Mouse (Mus musculus): ENCODE results near the gene Olfr11.

Olfr11 gene

GRCm38 (mm10) chr13:21642418-21642817, at the start of gene Olfr11:
TSS of gene Olfr11 (minus strand) at chr13:21642518.
- no peaks in the 10 kb centered on the region for H3K36me3 ChIP-seq (ENCODE audit: control insufficient read depth, insufficient read depth, low read length, poor library complexity, severe bottlenecking)
- no peak for DNase-seq (ENCODE audit: low read depth, low spot score)

GRCm38 (mm10) chr13:21677305-21677704, 35.0 kb upstream of the Olfr11 start, which contains the start of gene Olfr1360:
TSS of gene Olfr1360 (minus strand) at chr13:21677405.
- no peak for DNase-seq (ENCODE audit: low read depth, low spot score)
- Histone ChIP-seq H3K36me3 (ENCODE audit: control insufficient read depth, insufficient read depth, low read length, poor library complexity, severe bottlenecking) (no peaks in the 10 kb centered on the region), H3K27me3 (ENCODE audit: control insufficient read depth, insufficient read depth, low read length, poor library complexity, severe bottlenecking) (no peaks in the 10 kb centered on the region)

More at GRCm38 (mm10) chr13:21642418-21642817, at the start of gene Olfr11:
- no peaks in the 10 kb centered on the region for H3K27me3 ChIP-seq (ENCODE audit: control insufficient read depth, insufficient read depth, low read length, poor library complexity, severe bottlenecking)

GRCm38 (mm10) chr13:21663286-21663685, 21.0 kb upstream of the Olfr11 start, which contains the start of gene Olfr1361:
TSS of gene Olfr1361 (minus strand) at chr13:21663386.
- no peak for DNase-seq (ENCODE audit: low read depth, low spot score)
- Histone ChIP-seq H3K36me3 (ENCODE audit: control insufficient read depth, insufficient read depth, low read length, poor library complexity, severe bottlenecking) (no peaks in the 10 kb centered on the region), H3K27me3 (ENCODE audit: control insufficient read depth, insufficient read depth, low read length, poor library complexity, severe bottlenecking) (no peaks in the 10 kb centered on the region)

GRCm38 (mm10) chr13:21613922-21614321, 28.4 kb downstream of the Olfr11 start, which contains the start of gene Olfr1362:
TSS of gene Olfr1362 (minus strand) at chr13:21614022.
- DNase-seq (ENCODE audit: low read depth, low spot score), result no peak
- Histone ChIP-seq H3K36me3 (ENCODE audit: control insufficient read depth, insufficient read depth, low read length, poor library complexity, severe bottlenecking) (no peaks in the 10 kb centered on the region), H3K27me3 (ENCODE audit: control insufficient read depth, insufficient read depth, low read length, poor library complexity, severe bottlenecking) (no peaks in the 10 kb centered on the region)

GRCm38 (mm10) chr13:21591618-21592017, 50.7 kb downstream of the Olfr11 start:
- Histone ChIP-seq H3K27me3 (ENCODE audit: control insufficient read depth, insufficient read depth, low read length, poor library complexity, severe bottlenecking) (no peaks in the 10 kb centered on the region), H3K36me3 (ENCODE audit: control insufficient read depth, insufficient read depth, low read length, poor library complexity, severe bottlenecking) (no peaks in the 10 kb centered on the region)
- DNase-seq (ENCODE audit: low read depth, low spot score), result no peak

All from splenic B cell, adult 2 months (primary cell).